Mouse (Mus musculus): ENCODE measurements at regions not wholly inside any gene's neighbourhood (a gene's known extent, or its start where the extent isn't known, plus 50 kb on each side); places are given as distances from the start of the nearest gene placed in this dataset.

DNA sequence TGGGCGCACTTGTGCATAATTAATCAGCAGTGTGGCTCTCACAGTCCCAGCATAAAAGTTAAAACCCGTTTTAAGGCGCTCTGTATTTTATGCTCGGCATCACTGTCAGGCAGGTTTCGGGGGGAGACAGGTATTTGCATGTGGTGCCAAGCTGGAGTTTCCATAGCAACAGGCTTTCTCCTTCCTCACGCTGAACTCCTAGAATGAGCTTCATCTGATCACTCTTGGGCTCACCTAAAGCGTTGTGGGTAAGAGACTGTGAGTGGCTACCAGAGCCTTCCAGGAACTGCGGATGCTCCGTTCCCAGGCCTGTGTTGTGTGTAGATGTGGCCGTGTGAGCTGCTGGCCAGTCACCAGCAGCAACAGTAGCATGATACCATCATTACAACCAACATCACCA lies 161.5 kb downstream of the Ajap1 start:
- no peak for DNase-seq (ENCODE audit: low spot score in 2 of 2)
- intact Hi-C loops (cut with DNase I), result no loop called here

DNA sequence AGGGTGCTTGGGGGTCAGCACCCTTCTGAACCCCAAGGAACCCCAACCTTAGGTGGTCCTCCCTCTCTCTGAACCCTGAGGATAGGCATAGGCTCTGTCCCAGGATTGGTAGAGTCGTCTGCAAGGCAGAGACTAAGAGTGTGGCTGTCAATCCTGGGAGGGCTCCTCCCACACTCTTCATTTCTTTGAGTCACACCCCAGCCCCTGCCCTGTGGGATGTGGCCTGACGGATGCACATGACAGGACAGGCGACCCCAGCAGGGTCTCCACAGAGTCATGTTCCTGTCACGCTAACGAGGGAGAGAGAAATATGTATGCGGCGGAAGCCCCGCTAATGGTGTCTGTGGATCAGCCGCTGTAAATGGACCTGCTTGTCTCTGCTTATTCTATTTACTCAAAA lies 162.0 kb downstream of the Ajap1 start:
- DNase-seq (ENCODE audit: low spot score in 2 of 2), result no peak
- intact Hi-C loops (cut with DNase I), result no loop called here

DNA sequence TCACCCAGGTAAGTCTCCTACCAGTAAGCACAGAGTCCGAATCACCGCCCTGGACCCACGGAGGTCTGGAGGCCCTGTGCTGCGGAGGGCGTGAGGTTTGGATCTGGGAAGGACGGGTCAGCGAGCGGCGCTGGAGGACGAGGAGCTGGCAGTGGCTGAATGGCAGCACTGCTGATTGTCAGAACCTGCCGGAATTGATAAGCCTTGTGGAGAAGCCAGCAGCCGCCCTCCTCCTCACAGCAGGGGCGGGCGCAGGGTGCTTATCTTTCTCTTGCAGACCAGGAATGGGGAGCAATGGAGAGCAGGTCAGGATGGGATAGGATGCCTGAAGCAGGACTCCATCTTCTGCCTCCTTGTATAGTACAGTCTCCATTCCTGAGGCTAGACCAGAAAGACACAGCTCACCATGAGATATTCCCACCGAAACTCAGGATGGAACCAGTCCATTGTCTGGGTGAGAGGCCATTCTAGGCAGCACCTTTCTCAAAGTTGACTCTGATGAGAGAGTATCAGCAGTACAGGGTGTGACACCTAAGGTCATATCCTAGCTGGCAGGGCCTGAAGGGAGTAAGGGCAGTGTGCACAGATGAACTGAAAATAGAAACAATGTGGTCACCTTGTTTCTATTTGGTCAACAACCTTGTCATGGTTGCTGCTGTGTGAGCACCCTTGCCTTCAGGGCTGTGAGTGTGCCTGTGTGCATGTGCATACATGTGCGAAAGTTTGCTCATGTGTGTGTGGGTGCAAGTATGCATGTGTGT lies 165.5 kb downstream of the Ajap1 start:
- DNase-seq (ENCODE audit: low spot score in 2 of 2), result no peak
- intact Hi-C loops (cut with DNase I), result no loop called here

DNA sequence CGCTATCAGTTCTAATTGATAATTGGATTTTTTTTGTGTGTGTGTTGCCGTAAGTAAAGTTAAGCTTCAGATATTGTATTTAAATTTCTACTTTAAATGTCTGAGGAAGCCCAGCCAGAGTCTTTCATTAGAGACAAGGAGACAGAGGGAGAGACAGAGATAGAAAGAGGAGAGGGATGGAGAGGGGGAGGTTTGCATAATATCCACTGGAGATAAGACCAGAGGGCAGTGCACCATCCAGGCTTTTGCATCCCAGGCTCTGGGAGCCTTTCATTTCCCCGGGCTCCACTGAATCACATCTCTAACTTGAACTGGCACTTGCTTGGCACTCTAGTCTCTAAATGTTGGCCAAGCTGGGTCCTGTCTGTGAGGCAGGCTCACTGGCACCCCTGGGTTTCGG lies 166.1 kb downstream of the Ajap1 start:
- intact Hi-C loops (cut with DNase I), result no loop called here
- DNase-seq (ENCODE audit: low spot score in 2 of 2), result no peak

DNA sequence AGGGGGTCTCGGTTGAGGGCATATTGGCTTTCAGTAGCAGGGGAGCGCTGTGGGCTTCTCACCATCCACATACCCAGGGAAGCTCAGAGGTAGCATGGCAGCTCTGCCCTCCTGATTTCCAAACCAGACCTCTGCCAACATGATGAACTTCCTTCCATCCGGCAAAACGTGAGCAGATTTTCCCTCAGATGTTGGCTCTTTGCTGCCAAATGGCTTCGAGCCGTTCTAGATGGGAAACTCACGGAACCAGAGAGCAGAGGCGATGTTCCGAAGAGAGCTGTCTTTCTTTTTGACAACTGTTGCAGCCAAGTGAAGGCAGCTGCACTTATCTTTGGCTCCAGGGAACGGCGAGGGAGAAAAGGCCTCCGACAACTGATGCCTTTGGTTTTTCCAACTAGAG lies 168.7 kb downstream of the Ajap1 start:
- peak in 1 of 2 experiments; percentile 11 for DNase-seq (ENCODE audit: low spot score in 2 of 2)
- intact Hi-C loops (cut with DNase I), result no loop called here

DNA sequence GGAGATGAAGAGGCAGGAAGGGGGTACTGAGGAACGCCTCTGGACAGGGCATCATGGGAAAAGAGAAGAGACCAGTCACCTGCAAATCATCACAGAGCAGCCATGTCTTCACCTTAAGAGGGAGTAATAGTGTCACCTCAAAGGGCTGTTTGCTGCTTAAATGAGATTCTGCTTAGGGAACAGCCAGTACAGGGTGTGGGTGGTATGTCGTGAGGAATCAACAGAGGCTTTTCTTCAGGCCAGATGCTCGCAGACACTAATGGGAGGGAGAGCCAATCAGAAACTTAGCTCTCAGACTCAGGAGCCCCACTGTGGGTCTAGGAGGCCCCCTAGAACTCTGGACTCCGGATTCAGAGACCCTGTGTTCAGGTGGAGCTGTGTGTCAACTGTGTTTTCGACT lies 171.0 kb downstream of the Ajap1 start:
- peak; percentile 12 to 43 for DNase-seq (ENCODE audit: low spot score in 2 of 2)
- intact Hi-C loops (cut with DNase I), result loop anchor here (1.0 kb wide), 1 partner anchor 48 kb away; no protein-coding TSS in a partner anchor

DNA sequence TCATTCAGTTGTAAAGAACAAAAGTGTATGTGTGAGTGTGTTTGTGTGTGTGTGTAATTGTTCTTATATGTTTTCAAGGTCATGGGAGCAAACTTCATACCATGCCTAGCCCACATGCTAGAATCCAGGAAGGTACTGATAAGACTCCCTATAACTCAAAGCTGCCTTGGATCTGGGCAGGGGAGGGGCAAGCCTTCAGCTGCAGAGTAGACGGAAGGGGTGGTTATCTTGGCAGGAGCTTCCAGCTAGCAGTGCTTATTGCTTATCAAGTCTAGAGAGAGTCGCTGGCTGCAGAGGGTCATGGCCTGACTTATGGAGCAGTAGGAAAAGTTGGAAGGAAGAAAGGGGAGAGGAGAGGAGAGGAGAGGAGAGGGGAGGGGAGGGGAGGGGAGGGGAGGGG lies 172.0 kb downstream of the Ajap1 start:
- no peak for DNase-seq (ENCODE audit: low spot score in 2 of 2)
- intact Hi-C loops (cut with DNase I), result loop anchor here (1.0 kb wide), 1 partner anchor 47 kb away; no protein-coding TSS in a partner anchor

DNA sequence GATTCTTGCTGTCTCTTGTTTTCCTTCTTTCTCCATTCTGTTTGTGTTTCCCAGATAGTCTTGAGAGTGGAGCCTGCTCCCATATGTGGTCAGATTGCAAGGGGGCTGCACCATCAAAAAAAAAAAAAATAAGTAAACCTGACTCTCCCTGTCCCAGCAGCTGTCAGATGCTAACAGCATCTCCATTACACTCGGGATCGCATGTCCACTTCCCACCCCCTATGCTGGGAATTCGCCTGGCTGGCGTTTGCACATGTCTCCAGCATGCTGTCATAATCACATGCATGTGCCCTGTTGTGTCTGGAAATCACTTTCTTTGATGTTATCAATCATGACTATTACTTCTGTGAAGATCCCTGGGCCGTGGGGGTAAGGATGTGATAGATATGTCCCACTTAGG lies 179.1 kb downstream of the Ajap1 start:
- intact Hi-C loops (cut with DNase I), result no loop called here
- DNase-seq (ENCODE audit: low spot score in 2 of 2), result no peak

DNA sequence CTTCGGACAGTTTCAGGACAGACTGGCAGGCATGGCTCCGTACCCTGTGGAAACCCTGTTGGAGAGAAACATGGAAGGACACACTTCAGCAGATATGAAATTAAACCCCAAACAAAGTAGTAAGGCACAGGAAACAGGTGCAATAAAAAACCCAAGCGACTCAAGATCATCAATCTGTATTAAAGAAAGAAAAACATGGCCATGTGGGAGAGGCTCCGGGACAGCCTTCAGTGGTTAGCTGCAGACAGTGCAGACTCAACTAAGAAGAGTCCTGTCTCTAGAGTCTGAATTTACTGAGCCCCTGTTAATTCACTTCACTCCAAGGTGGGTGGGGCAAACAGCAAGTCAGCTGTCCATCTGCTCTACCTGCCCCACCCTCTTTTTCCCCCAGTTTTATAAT lies 179.8 kb downstream of the Ajap1 start:
- intact Hi-C loops (cut with DNase I), result no loop called here
- no peak for DNase-seq (ENCODE audit: low spot score in 2 of 2)

DNA sequence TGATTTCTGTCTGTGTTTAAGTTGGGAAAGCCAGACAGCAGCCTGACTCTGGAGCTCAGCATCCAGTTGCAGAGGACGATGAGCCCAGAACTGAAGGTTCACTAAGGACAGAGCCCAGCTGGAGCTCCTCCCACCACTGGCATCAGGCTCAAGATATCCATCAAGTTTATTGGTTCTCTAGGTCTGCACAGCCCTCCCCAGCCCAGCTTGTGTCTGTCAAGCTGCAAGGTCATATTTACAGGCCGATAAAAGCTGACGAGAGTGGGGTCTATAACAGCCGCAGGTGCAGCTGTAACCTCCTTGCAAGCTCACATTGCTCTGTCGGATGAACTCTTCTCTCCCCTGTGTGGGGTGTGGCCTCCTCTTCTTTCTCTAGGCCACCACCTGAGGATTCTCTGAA lies 184.3 kb downstream of the Ajap1 start:
- DNase-seq (ENCODE audit: low spot score in 2 of 2), result no peak
- intact Hi-C loops (cut with DNase I), result no loop called here

DNA sequence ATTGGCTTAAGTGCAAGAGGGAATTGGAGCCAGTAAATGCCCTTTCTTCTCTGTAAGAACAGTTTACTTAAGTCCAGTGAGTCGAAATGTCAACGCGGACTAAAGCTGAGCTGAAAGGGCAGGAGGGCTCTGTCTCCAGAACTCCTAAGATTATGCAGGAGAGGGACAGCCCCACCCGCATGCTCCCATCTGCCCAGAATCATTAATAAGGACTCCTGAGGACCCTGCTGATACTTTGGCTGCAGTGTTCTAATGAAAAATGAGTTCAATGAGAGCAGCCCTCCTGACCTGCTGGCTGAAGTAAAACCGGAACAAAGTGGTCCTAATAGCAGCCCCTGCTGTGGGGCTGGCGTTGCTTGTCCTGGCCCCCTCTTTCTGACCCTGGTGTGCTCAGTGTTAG lies 187.8 kb downstream of the Ajap1 start:
- DNase-seq (ENCODE audit: low spot score in 2 of 2), result no peak
- intact Hi-C loops (cut with DNase I), result no loop called here

DNA sequence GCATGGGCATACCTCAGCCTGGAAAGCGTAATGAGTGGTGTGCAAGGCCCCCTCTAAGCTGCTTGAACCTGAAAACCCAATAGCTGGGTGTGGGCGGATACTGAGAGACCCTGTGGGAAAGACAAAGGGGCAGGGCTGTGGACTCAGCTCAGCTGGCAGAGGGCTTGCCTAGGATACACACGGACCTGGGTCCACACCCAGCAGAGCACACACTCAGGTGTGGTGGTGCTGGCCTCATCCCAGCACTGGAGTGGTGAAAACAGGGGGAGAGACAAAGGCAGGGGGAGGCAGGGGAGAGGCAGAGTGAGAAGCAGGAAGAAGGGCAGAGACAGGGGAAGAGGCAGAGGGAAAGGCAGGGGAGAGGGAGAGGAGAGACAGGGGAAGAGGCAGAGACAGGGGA lies 189.5 kb downstream of the Ajap1 start:
- no peak for DNase-seq (ENCODE audit: low spot score in 2 of 2)
- intact Hi-C loops (cut with DNase I), result no loop called here

DNA sequence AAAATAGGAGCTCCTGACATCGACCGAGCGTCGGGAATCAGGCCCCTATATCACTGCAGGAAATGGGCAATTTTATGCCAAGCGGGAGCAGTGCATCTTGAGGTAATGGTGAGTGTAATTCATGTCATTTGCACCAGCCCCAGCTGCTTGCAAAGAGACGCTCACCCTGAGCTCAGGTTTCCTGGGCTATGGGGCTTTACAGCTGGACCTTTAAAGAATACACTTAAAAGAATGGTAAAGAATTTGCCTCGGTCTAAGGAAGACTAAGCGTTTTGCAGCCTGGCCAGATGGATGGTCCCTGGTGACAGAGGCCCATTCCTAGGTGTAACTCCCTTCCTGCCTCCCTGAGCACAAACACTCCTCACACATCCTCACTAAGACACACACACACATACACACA lies 194.2 kb downstream of the Ajap1 start:
- intact Hi-C loops (cut with DNase I), result no loop called here
- DNase-seq (ENCODE audit: low spot score in 2 of 2), result no peak

DNA sequence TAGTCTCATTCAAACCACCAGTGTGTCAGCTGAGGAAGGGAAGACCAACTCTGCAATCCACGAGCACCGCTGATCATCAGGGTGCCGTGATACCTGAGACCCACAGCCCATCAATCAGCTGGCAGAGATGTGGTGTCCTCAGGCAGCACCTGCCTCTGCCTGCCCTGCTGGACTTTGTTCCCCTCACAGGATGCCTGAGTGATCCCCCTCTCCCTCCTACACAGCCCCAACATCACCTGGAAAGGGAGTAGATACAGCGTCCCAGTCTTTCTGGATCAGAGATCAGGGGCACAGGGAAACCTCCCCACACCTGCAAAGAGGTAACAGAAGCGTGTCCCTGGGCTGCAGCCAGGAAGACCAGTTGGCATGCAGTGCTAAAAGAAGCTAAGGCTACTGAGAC lies 198.4 kb downstream of the Ajap1 start:
- no peak for DNase-seq (ENCODE audit: low spot score in 2 of 2)
- intact Hi-C loops (cut with DNase I), result no loop called here

DNA sequence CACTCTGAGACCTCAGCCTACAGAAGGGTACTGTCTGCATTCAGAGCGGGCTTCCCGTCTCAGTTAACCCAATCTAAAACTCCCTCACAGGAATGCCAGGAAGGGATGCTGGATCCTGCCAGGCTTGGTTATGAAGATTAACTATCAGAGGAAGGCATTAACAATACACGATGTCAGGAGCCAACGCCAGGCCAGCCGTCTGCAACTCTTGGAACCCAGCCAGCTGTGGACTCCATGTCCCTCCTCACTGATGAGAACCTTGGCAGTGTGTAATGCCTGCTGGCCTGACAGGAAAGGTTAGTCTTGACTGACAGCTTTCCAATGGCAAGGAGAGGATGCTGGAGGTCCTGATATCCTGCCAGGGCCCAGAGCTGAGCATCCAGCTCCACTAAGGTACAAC lies 206.0 kb downstream of the Ajap1 start:
- intact Hi-C loops (cut with DNase I), result no loop called here

DNA sequence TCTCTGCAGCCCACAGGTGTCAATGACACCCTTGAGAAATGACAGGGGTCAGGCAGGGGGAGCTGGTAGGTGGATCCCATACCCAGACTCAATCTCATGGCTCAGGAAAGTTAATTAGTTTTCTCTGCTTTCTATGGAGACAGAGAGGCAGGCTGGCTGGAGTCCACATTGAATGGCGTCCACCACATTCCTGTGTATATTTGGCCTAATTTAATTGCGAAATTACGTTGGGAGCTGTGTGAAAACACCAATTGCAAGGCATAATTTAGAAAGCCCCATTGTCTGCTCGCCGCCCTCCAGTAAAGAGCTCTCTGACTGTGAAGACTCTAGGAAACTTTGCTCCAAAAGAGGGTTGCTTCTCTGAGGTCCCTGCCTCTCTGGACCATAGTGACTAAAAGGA lies 211.2 kb downstream of the Ajap1 start:
- DNase-seq (ENCODE audit: low spot score in 2 of 2), result no peak
- intact Hi-C loops (cut with DNase I), result no loop called here

More for the DNA sequence above, 206.0 kb downstream of the Ajap1 start:
- DNase-seq (ENCODE audit: low spot score in 2 of 2), result no peak

DNA sequence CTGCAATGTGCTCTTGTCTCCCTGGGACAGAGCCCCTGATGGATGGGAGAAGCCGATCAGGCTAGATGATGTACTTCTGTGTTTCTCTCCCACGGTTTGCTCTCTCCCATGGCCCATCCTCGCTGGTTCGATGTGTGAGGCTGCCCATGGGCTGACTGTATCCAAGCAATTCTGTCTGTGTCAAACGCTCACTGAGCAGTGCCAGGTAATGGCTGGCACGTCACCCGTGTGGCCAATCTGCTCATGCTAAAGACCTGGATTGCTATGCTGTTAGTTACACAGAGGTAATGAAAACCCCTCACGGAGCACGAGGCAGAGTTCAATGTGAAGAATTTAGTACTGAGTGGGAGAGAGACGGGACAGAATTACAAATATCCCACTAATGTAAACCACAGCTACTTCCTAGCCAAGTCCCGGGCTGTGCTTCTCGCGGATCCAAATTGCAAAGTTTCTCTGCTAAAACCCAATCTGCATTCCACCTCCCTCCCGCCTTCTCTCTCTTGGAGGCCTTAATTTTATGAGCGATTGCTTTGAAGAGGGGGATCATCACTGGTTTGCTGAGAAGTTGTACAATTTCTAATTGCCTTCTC lies 219.3 kb downstream of the Ajap1 start:
- peak in 1 of 2 experiments; percentile 41 for DNase-seq (ENCODE audit: low spot score in 2 of 2)
- intact Hi-C loops (cut with DNase I), result loop anchor here (1.0 kb wide), 1 partner anchor 48 kb away; no protein-coding TSS in a partner anchor

DNA sequence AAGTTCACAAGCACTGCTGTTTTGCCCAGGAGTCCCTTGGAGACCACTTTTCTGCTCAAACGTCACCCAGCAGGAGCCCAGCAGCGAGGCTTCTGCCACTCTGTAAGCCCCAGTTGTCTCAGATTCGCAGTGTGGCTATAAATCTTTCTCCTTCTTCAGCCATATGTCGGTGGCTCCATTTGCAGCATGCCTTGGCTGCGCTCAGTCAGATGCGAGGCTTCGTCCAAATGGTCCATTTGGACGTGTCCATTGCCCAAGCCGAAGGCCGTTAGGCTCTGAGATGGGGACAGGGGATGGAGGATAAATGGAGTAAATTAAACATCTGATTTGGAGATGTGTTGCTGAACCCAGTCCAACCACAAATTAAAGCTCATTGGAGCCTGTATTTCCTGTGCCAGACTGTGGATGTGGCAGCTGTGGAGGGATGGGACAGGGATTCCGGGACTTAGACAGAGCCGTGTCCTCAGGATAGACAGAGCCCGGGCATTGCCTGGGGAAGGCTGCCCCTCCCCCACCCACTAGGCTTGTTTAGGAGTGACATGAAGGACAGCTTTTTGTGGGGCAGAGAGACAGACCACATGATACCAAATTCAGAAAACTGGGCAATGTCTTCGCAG lies 221.6 kb downstream of the Ajap1 start:
- intact Hi-C loops (cut with DNase I), result no loop called here
- peak in 1 of 2 experiments; percentile 6 for DNase-seq (ENCODE audit: low spot score in 2 of 2)

DNA sequence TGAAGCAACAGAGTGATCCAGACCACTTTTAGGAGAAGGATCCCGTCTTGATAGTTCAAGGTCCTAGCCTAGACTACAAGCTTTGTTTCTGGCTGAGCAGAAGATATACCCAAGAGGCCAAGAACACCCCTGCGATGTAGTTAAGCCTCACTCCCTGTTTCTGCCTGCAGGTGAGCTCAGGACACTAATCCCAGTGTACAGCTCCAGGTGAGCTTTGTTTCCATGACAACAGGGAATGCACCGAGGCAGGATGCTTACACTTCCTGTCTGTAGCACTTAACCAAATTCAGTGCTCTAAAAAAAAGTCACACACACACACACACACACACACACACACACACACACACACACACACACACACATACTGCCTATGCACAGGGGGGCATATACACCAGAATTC lies 230.7 kb downstream of the Ajap1 start:
- intact Hi-C loops (cut with DNase I), result no loop called here

DNA sequence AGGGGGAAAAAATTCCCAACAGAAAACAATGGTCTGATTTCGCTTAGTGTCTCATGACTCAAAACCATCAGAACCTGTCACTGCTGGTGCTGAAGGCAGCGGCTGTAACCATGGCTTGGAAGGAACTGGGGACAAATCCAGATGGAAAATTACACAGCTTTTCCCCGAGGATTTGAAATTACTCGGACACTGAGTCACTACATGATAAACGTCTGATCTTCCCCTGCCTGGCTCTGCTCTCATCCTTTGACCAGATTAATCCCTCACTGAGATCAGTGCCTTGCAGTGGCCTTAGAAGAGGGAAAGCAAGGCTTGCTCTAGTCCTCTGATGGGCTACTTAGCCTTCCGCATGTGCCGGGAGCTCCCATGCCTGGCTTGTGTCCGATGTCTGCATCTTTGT lies 231.3 kb downstream of the Ajap1 start:
- DNase-seq (ENCODE audit: low spot score in 2 of 2), result no peak
- intact Hi-C loops (cut with DNase I), result no loop called here

More for the DNA sequence above, 230.7 kb downstream of the Ajap1 start:
- DNase-seq (ENCODE audit: low spot score in 2 of 2), result no peak

DNA sequence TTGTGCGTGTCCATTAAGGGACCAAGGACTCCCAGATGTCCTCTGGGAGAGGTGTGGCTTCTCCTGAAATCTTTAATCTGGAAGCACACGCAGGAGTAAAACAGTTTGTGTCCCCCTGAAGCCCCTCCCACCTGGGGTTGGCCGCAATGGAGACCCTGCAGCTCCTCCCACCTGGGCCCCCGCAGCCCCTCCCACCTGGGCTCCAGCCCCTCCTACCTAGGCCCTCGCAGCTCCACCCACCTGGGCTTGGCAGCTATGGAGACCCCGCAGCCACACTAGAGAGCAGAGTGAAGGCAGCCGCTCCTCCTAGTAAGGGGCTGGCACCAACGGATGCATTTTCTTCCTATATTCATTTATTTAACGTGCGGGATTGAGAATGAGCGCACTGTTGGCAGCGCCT lies 245.9 kb downstream of the Ajap1 start:
- intact Hi-C loops (cut with DNase I), result no loop called here
- no peak for DNase-seq (ENCODE audit: low spot score in 2 of 2)

Data from left cerebral cortex, postnatal 25 days (tissue).